Mouse (Mus musculus): ENCODE results near the gene Pagr1a. TPM values are rescaled to one million over a fixed set of nuclear protein-coding genes. Genes with fewer than 3 reads are reported as not detected.

The Pagr1a gene
- polyA plus RNA-seq, 1 experiment from 2014 or later: 28.1 TPM

DNA sequence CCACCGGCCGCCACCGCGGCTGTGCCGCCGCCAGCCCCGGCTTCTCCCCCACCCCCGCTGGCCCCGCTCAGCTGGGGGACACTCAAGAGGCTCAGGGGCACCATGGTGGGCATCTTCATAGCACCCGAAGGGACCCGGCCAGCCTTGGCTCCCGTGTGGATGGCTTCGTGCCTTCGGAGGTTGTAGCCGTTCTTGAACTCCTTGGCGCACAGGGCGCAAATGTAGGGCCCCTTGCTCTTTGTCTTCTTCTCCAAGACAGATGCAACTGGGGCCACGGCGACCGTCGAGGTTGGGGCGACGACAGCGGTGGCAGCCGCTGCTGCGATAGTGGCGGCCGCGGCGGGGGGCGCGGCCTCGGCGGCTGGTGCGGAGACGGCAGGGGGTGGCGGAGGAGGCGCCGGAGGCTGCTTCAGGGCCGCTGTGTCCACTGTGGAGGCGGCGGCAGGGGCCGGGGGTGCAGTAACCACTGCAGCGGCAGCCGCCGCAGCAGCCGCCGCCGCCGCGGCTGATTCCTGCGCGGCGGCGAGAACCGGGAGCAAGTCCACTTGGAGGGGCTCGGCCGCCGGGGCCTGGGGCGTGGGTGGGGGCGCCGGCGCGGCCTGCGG lies 8.5 kb upstream of the Pagr1a start:
- Histone ChIP-seq H3K36me3 (peaks cover 14% of the 10 kb centered on the region), H3K4me3 (peak overlapping the region; percentile 74), H3K27me3 (no peaks in the 10 kb centered on the region), H3K4me1 (replicated peaks) (peaks cover 54% of the 10 kb centered on the region), H3K9ac (peak overlapping the region; percentile 89), H3K27ac (replicated peaks) (peak overlapping the region; percentile 98), H3K4me2 (peak overlapping the region; percentile 89), H3K9me3 (no peaks in the 10 kb centered on the region)
- no peak for ATAC-seq (ENCODE audit: low FRiP score, low read depth)
- under 1% methylated on average over 43 of the region's 65 CpGs for WGBS

DNA sequence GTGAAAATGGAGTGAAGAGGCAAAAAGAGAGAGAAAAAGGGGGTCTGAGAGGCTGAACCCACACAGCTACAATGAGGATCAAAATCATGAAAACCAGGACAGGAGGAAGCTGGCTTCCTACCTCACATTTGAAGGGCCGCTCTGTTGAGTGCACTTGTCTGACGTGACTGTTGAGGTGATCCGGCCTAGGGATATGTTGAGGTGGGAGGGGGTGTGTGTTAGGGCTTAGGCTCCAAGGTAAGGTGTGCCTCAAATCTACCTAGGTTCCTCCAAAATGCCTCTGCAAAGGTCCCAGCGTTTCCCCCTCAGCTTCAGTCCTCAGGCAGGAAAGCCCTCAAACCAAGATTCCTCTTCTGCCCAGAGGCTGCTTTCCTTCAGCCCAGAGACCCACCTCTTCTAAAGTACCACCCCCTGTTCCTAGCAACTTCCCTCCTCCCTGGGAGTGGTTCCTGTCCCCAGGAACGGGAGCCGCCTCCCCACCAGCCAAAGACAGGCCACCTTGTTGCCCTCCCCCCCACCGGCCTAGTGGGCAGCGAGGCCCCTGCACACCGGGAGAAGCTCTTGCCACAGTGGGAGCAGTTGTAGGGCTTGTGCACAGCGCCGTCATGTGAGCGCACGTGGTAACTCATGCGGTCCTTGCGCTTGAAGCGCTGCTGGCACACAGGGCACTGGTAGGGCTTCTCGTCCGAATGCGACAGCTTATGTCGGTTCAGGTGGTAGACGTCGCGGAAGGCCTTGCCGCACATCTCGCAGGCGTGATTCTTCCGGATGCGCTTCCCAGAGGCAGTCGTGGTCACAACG lies 7.8 kb upstream of the Pagr1a start:
- Histone ChIP-seq H3K9me3 (no peaks in the 10 kb centered on the region), H3K4me1 (replicated peaks) (peaks cover 61% of the 10 kb centered on the region), H3K27me3 (no peaks in the 10 kb centered on the region), H3K4me3 (peak overlapping the region; percentile 74), H3K4me2 (peak overlapping the region; percentile 89), H3K36me3 (peaks cover 14% of the 10 kb centered on the region), H3K27ac (replicated peaks) (peak overlapping the region; percentile 98), H3K9ac (peak overlapping the region; percentile 89)
- peak; percentile 24 for ATAC-seq (ENCODE audit: low FRiP score, low read depth)
- under 1% methylated on average over 30 of the region's 30 CpGs for WGBS

DNA sequence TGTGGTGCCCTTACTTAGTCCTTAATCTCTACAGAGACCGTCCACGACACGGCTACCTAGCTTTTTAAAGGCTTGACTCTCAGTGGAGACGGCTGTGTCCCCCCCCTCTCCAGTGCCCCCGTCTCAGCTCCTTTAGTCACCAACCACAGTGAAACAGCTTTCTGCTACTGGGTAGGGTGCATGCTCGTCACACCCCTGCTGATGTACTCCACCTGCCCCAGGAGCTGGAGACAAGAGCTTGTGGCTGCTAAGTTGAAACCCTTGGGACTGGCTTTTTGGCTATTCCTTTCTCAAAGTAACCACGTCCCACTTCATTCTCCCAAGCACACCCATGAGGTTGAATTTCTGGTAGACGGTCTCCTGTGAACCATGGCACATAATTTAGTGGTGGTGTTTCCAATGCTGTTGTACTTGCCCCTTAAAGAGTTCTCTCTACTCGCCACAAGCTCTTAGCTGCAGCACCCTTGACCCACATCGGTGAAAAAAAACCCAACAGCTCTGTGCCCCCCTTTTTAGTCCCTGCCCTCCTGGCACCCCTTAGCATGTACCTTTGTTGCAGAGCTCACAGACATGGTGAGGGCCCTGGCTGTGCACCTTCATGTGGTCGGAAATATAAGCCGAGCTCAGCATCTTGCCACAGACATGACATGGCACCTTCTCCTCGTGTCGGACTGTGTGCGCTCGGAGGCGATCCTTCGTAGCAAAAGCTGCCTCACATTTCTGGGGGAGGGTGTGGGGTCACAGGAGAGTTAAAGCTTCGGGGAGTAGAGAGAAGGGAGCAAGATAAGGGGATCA lies 6.9 kb upstream of the Pagr1a start:
- H3K4me2 ChIP-seq: peak overlapping the region; percentile 89
- H3K36me3 ChIP-seq: peaks cover 14% of the 10 kb centered on the region
- ATAC-seq (ENCODE audit: low FRiP score, low read depth): no peak
- 22% methylated on average over 19 of the region's 19 CpGs for WGBS
- H3K9ac ChIP-seq: peak overlapping the region; percentile 89
- peaks cover 70% of the 10 kb centered on the region for H3K4me1 ChIP-seq (replicated peaks)
- H3K9me3 ChIP-seq: no peaks in the 10 kb centered on the region
- no peaks in the 10 kb centered on the region for H3K27me3 ChIP-seq
- peak overlapping the region; percentile 98 for H3K27ac ChIP-seq (replicated peaks)
- peak overlapping the region; percentile 74 for H3K4me3 ChIP-seq

DNA sequence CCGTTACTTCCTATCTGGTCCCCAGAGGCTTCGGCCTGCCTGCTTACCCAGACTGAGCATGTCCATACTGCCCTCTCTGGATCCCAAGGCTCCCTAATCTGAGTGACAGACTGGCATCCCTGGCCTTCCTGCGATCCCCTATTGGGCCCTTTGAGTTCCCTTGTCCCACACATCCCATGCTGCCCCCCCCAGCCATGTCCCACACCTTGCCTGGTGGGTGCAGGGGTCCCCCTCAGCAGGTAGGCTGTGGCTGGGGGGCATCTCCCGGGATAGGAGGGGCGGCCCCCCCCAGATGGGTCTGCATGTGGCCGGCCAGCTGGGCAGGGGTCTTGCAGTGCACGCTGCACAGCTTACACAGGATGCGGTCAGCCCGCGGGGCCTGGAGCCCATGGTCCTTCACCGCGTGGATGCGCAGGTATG lies 6.1 kb upstream of the Pagr1a start:
- Histone ChIP-seq H3K36me3 (peaks cover 14% of the 10 kb centered on the region), H3K4me1 (replicated peaks) (peaks cover 74% of the 10 kb centered on the region), H3K4me3 (peak overlapping the region; percentile 74), H3K9me3 (no peaks in the 10 kb centered on the region), H3K27ac (replicated peaks) (peak overlapping the region; percentile 18; the same call in 1 of the 2 replicates), H3K27me3 (no peaks in the 10 kb centered on the region), H3K4me2 (peak overlapping the region; percentile 89), H3K9ac (peak overlapping the region; percentile 89)
- ATAC-seq (ENCODE audit: low FRiP score, low read depth): no peak
- 79% methylated on average over 13 of the region's 13 CpGs for WGBS

DNA sequence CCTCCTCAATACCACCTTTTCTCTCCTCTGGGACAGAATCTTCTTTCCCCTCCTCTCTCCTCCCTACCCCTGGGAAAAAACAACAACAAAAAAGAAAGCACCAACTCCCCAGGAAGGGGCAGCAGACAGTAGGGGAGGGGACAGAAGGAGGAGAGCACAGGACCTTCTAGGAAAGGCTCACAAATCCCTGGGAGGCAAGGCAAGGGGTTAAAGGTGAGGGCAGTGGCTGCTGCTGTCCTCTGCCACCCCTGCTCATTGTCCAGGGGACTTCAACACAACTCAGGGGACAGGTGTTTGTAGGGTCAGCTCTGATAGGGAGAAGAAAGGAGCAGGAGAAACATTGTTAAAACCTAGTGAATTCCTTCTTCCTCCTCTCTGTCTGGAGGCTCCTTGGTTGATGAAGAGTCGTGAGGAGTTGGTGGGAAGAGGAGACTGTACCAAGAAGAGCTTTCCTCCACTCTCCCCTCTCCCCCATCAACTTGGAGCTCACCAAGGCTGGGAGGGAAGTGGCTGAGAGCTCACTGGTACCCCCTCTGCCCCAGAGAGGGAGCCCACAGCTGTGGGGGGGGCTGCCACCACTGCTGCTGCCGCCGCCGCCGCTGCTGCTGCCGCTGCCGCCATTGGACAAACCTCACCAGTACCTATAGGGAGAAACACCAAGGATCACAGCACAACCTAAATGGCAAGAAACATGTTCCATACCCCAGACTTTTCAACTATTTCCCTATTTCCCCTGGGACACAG lies 5.5 kb upstream of the Pagr1a start:
- Histone ChIP-seq H3K4me2 (peak overlapping the region; percentile 89), H3K9ac (peak overlapping the region; percentile 89)

DNA sequence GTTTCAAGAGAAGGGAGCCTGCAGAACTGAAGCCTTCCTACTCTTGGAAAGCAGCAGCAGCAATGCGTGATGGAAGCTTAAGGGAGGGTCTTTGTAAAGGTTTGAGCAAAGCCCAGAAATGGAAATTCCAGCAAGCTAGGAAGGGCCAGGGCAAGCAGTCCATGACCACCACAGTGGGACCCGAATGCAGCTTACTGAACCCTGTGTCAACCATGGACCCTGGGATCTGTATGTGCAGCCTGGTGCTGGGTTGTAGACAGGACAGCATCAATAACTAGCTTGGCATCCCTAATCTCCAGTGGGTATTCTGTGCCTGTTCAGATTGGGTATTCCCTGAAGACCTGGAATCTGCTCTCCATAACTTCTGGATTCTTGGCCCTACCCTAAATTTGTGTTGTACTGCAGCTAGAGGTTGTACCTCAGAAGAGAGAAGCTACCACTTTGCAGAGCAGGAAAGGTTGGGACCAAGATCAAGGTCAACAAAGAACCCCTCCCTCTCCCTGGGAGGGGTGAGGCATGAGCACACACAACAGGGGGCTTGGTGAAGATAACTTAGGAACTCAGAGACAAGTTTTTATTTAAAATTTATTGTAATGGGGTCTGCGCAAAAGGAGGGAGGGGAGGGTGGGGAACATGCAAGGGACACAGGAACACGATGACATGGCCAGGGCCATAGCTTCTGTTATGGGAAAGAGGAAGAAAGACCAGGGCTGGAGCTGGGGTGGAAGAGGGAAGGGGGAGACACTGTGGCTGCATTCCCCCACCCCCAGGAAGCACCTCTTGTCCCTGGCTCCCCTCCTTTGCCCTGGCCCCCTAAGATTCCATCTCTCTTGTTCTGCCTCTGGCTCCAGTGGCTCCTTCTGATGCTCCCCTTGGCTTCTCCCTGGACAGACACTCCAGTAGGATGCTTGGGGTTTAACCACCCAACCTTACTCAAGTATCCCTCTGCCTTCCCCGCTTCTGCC lies 4.7 kb upstream of the Pagr1a start:
- 36% methylated on average over 5 of the region's 5 CpGs for WGBS
- H3K9me3 ChIP-seq: no peaks in the 10 kb centered on the region
- ATAC-seq (ENCODE audit: low FRiP score, low read depth): no peak
- peaks cover 14% of the 10 kb centered on the region for H3K36me3 ChIP-seq
- H3K4me1 ChIP-seq (replicated peaks): peaks cover 75% of the 10 kb centered on the region
- H3K27ac ChIP-seq (replicated peaks): peak overlapping the region; percentile 81
- H3K27me3 ChIP-seq: no peaks in the 10 kb centered on the region
- H3K4me2 ChIP-seq: peak overlapping the region; percentile 89
- H3K9ac ChIP-seq: peak overlapping the region; percentile 74
- peak overlapping the region; percentile 44 for H3K4me3 ChIP-seq

More for the DNA sequence above, 5.5 kb upstream of the Pagr1a start:
- Histone ChIP-seq H3K4me3 (peak overlapping the region; percentile 74; the same call in 1 of the 2 replicates), H3K36me3 (peaks cover 14% of the 10 kb centered on the region), H3K27me3 (no peaks in the 10 kb centered on the region), H3K9me3 (no peaks in the 10 kb centered on the region), H3K4me1 (replicated peaks) (peaks cover 74% of the 10 kb centered on the region), H3K27ac (replicated peaks) (peak overlapping the region; percentile 18; the same call in 1 of the 2 replicates)
- no peak for ATAC-seq (ENCODE audit: low FRiP score, low read depth)
- 79% methylated on average over 7 of the region's 7 CpGs for WGBS

DNA sequence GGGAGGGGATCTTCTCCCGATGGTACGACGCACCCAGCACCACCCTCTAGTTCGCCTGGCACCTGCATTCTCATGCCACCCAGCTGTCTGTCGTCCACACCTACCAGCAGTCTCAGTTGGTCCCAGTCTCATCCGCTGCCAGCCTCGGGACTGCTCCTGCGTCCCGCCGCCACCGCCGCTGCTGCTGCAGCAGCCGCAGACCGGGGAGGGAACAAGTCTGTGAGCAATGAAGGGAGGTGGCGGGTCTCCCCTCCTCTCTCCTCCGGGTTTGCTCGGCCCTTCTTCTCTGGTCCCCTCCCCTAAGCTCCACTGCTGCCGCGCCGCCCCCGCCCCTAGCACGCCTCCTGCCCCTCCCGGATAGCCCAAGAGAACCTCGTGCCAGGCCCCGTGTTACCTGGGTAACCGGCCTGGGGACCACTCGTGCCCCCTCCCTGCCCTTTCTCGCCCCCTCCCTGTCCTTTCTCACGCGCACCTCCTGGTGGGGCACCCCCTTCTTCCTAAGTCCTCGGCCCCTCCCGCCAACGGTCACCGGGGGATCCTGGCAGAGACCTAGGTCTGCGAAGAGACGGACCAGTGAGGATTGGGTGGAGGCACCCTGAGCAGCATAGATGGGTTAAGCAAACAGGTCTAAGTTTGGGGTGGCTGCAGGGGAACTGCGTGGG lies 3.9 kb upstream of the Pagr1a start, which contains the start of the genes Gm42742 and Prrt2:
TSS of gene Gm42742 (minus strand) at position 197 of the 662 bp plus-strand sequence.
TSS of gene Prrt2 (minus strand) at position 311 of the 662 bp plus-strand sequence.
- H3K4me3 ChIP-seq: peak within 1 kb of the TSS; percentile 44
- H3K9ac ChIP-seq: peak within 1 kb of the TSS; percentile 74
- H3K4me1 ChIP-seq (replicated peaks): peaks cover 78% of the 10 kb centered on the region
- H3K36me3 ChIP-seq: peaks cover 14% of the 10 kb centered on the region
- 1% methylated on average over 37 of the region's 37 CpGs for WGBS
- H3K27ac ChIP-seq (replicated peaks): peak within 1 kb of the TSS; percentile 81
- peak within 1 kb of the TSS; percentile 84 for H3K4me2 ChIP-seq
- no peaks in the 10 kb centered on the region for H3K27me3 ChIP-seq
- peak; percentile 21; the same call in 1 of the 2 replicates for ATAC-seq (ENCODE audit: low FRiP score, low read depth)
- no peaks in the 10 kb centered on the region for H3K9me3 ChIP-seq

DNA sequence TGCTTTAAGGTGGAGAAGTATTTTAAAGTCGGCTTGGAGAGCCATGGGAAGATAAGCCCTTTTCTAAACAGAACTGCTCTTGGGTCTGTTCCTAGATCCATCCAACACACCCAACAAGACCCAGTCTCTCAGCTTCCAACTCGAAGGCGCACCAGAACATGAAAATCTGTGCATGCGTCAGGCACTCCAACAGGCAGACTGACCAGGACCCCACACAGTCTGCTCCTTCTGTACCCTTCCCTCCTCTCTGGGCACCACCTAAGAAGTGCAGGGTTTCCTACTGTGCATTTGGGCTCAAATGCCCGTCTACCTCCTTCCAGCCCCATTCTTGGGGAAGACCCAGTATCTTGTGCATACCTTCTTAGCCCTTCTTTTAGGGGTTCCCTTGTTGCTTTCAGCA lies 3.3 kb upstream of the Pagr1a start:
- Histone ChIP-seq H3K4me1 (replicated peaks) (peaks cover 84% of the 10 kb centered on the region), H3K27me3 (no peaks in the 10 kb centered on the region), H3K27ac (replicated peaks) (peak overlapping the region; percentile 81), H3K36me3 (peaks cover 17% of the 10 kb centered on the region), H3K4me2 (peak overlapping the region; percentile 84), H3K9ac (peak overlapping the region; percentile 74), H3K9me3 (no peaks in the 10 kb centered on the region), H3K4me3 (peak overlapping the region; percentile 44)
- ATAC-seq (ENCODE audit: low FRiP score, low read depth): no peak
- 31% methylated on average over 5 of the region's 5 CpGs for WGBS

DNA sequence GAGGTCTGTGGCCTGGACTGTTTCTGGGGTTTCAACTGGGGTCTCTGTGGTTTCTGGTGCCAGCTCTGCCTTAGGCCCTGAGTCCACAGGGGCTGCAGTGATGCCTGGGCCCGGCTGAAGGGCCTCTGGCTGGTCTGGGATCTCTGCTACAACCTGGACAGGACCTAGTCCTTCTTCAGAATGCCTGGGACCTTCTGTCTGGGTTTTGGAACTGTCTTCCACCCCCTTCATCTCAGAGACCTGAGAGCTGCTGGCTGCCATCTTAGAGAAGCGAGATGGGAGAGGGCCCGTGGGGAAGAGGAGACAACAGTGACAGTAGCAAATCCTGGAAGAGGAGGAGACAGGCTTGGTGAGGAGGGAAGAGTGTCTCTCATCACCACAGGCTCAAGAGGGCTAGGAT lies 2.9 kb upstream of the Pagr1a start:
- Histone ChIP-seq H3K4me3 (peak overlapping the region; percentile 44), H3K27ac (replicated peaks) (peak overlapping the region; percentile 81), H3K4me1 (replicated peaks) (peaks cover 87% of the 10 kb centered on the region), H3K36me3 (peaks cover 22% of the 10 kb centered on the region), H3K27me3 (no peaks in the 10 kb centered on the region), H3K9ac (peak overlapping the region; percentile 74), H3K4me2 (peak overlapping the region; percentile 84), H3K9me3 (no peaks in the 10 kb centered on the region)
- no peak for ATAC-seq (ENCODE audit: low FRiP score, low read depth)
- 56% methylated on average over 3 of the region's 3 CpGs for WGBS

All from hindbrain, embryonic 15.5 days (tissue).